Mouse (Mus musculus) limb, embryonic 15.5 days (tissue): ENCODE measurements around the gene Rapgef4. TPM values are rescaled to one million over a fixed set of nuclear protein-coding genes. Genes with fewer than 3 reads are reported as not detected.
"Not testable (repeated sequence)": the region's sequence is repeated elsewhere in the genome, so short reads cannot be mapped to it uniquely, and the experiment has no call there.

Experiments
- ATAC-seq: fragments of 200-750 bp; cut with Nextera tagmentation; 2 replicates; pipeline ENCODE4 v1.8.0; 2017; ENCODE audit warnings: low read depth, moderate TSS enrichment; ENCODE audit not compliant: insufficient number of reproducible peaks, low FRiP score, low TSS enrichment
- H3K27ac ChIP-seq: fragments of 300-500 bp; sonication (generic); 2 replicates; pipeline ENCODE4 v1.5.1; 2015; ENCODE audit warnings: moderate library complexity, mild to moderate bottlenecking, inconsistent platforms
- H3K27me3 ChIP-seq: fragments of 300-500 bp; sonication (generic); 2 replicates; pipeline ENCODE4 v1.6.1; 2015; ENCODE audit warnings: inconsistent platforms
- H3K36me3 ChIP-seq: fragments of 300-500 bp; sonication (generic); 2 replicates; pipeline ENCODE4 v1.6.1; 2015; ENCODE audit warnings: inconsistent platforms
- H3K4me1 ChIP-seq: fragments of 300-500 bp; sonication (generic); 2 replicates; pipeline ENCODE4 v1.6.1; 2015; ENCODE audit warnings: inconsistent platforms
- H3K4me2 ChIP-seq: fragments of 300-500 bp; sonication (generic); 2 replicates; pipeline ENCODE4 v1.6.1; 2015; ENCODE audit warnings: mild to moderate bottlenecking, inconsistent platforms
- H3K4me3 ChIP-seq: fragments of 300-500 bp; sonication (generic); 2 replicates; pipeline ENCODE4 v1.5.1; 2015; ENCODE audit warnings: mild to moderate bottlenecking, inconsistent platforms
- H3K9ac ChIP-seq: fragments of 300-500 bp; sonication (generic); 2 replicates; pipeline ENCODE4 v1.6.1; 2015; ENCODE audit warnings: inconsistent platforms
- H3K9me3 ChIP-seq: fragments of 300-500 bp; sonication (generic); 2 replicates; pipeline ENCODE4 v1.6.1; 2016; ENCODE audit warnings: inconsistent platforms
- WGBS: fragments of 180-500 bp; shearing (Covaris S2); methylation state at CpG from one replicate; pipeline ENCODE4 v1.1.7; 2015; 5-methylcytosine and 5-hydroxymethylcytosine counted together
- polyA plus RNA-seq: library from polyadenylated mRNA; unstranded; fragments of >200 nt; fragmentation: Nextera tagmentation; extraction: Ambion mirVana; gene quantifications from 2 replicates; pipeline ENCODE4 v1.2.1, GENCODE M21; 2015

The Rapgef4 gene
- polyA plus RNA-seq, 1 experiment from 2014 or later: 4.6 TPM

DNA sequence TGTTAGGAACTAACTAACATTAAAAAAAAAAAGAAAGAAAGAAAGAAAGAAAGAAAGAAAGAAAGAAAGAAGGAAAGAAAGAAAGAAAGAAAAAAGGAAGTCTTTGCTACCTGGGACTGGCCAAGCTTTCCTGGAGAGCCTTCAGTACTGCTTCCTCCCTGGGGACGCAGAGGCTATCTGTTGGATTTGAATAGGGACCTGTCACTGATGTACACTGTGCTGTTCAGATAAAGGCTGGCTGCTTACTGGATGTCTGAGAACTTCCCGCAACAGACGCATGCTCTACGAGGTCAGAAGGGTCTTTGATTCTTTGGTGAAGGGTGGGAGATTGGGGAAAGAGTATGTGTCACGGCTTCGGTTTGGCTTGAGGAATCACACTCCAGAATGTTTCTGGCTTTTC, 73.7 kb downstream of the Rapgef4 start:
- Histone ChIP-seq H3K27me3 (no peaks in the 10 kb centered on the region), H3K4me2 (no peak overlapping the region), H3K9me3 (no peaks in the 10 kb centered on the region), H3K9ac (no peak overlapping the region), H3K27ac (peak overlapping the region; percentile 33; the same call in 1 of the 2 replicates), H3K4me1 (peaks cover 22% of the 10 kb centered on the region), H3K4me3 (no peak overlapping the region), H3K36me3 (no peaks in the 10 kb centered on the region)
- WGBS: 88% methylated on average over 6 of the region's 6 CpGs
- no peak for ATAC-seq

DNA sequence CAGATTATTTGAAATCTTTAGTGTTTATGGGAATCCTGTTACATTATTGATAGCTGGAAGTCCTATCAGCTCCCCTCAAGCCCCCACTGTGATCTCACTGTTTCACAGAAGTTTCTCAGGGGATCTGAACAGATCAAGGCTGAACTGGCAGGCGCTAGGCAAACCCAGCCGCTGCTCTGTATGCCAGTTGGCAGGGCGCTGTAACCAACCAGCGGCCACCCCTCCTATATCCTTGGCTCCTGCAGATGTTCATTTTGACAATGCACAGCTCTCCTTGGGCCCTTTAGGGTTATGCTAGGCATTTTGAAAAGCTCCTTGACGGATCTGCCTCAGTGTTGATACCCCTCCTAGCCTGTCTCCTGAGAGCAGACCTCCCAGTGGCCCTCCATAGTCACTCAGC, 74.4 kb downstream of the Rapgef4 start:
- Histone ChIP-seq H3K36me3 (no peaks in the 10 kb centered on the region), H3K27ac (no peak overlapping the region), H3K4me2 (no peak overlapping the region), H3K27me3 (no peaks in the 10 kb centered on the region), H3K9ac (no peak overlapping the region), H3K4me3 (no peak overlapping the region), H3K4me1 (peaks cover 22% of the 10 kb centered on the region), H3K9me3 (no peaks in the 10 kb centered on the region)
- ATAC-seq: no peak
- WGBS: 74% methylated on average over 5 of the region's 5 CpGs

DNA sequence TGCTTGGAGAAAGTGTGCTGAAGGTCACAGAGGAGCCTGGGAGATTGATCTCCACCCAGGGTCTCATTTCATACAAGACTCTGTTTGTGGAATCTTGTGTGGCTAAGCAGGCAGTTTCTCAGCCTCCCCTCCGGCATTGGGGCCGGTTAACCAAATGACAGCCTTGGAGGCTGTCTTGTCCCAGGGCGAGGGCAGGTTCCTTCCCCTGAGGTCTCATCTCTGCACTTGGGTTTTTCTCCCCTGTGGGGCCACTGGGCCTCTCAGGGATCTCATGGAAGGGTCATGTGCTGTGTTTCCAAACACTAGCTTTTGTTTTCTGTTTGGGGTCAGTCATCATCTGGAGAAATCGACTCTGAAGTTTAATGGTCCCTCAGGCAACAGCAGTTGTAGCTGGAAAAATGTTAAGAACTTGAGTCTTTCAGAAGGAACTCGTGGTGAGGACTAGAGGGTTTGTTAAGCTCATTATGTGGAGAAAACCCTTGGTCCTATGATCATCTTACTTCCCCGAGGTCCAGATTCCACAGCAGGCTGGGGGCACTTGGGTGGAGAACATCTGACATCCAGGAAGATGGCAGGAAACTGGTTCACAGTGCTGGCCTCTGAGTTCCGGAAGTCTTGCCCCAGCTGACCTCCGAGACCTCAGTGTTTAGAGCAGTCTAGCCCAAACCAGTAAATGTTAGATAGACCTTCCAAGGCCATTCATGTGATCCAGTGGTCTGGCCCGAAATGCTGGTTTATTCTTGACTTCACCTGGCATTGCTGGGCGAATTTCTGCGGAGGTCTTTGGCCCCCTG, 75.2 kb downstream of the Rapgef4 start:
- Histone ChIP-seq H3K9ac (no peak overlapping the region), H3K4me1 (peaks cover 22% of the 10 kb centered on the region), H3K9me3 (no peaks in the 10 kb centered on the region), H3K4me3 (no peak overlapping the region), H3K4me2 (no peak overlapping the region), H3K27me3 (no peaks in the 10 kb centered on the region), H3K36me3 (no peaks in the 10 kb centered on the region), H3K27ac (peak overlapping the region; percentile 39; the same call in 1 of the 2 replicates)
- WGBS: 53% methylated on average over 11 of the region's 11 CpGs
- no peak for ATAC-seq

DNA sequence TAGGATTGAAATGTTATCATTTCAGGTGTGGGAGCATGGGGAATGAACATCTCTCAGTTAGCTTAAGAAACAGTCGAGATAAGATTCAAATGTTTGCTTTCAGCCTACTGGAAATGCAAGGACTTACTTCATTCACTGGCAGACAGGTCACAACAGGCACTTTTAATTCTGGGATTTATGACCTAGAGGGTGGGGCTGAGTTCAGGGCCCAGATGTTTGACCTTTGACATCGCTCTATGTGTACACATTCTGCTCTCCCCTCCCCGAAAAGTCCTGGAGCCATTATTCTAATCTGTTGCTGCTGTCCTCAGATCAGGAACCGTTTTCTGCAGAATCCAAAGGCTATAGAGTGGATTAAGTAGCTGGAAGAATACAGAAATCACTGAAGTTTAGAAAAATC, 81.9 kb downstream of the Rapgef4 start:
- Histone ChIP-seq H3K36me3 (no peaks in the 10 kb centered on the region), H3K4me2 (no peak overlapping the region), H3K9me3 (no peaks in the 10 kb centered on the region), H3K27ac (no peak overlapping the region), H3K27me3 (no peaks in the 10 kb centered on the region), H3K9ac (no peak overlapping the region), H3K4me3 (no peak overlapping the region), H3K4me1 (no peaks in the 10 kb centered on the region)
- ATAC-seq: no peak
- WGBS: 26% methylated on average over 4 of the region's 4 CpGs

DNA sequence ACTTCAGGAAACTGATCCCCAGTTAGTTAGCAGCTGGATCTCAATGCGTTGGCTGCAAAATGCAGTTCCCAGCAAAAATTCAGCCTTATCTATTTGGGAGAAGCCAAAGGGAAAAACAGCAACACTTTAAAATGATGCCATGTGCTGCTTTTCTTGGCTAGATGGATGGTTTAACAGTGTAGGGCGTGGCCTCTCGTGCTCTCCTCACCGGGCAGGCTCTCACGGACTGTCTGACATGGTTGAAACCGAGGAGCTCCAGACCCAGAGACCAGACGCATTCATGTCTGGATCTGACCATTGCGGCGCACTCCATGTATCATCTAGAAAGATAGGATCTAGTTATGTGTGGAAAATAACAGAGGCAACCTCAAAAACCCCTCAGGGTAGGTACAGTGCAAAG, 87.5 kb downstream of the Rapgef4 start:
- H3K27me3 ChIP-seq: no peaks in the 10 kb centered on the region
- no peak overlapping the region for H3K9ac ChIP-seq
- no peak for ATAC-seq
- no peak overlapping the region for H3K4me3 ChIP-seq
- 72% methylated on average over 9 of the region's 9 CpGs for WGBS
- 0 out of 2 replicates have a peak, but pooled peaks cover 3% of the 10 kb centered on the region for H3K4me1 ChIP-seq
- no peaks in the 10 kb centered on the region for H3K36me3 ChIP-seq
- H3K27ac ChIP-seq: no peak overlapping the region
- H3K9me3 ChIP-seq: no peaks in the 10 kb centered on the region
- H3K4me2 ChIP-seq: no peak overlapping the region

DNA sequence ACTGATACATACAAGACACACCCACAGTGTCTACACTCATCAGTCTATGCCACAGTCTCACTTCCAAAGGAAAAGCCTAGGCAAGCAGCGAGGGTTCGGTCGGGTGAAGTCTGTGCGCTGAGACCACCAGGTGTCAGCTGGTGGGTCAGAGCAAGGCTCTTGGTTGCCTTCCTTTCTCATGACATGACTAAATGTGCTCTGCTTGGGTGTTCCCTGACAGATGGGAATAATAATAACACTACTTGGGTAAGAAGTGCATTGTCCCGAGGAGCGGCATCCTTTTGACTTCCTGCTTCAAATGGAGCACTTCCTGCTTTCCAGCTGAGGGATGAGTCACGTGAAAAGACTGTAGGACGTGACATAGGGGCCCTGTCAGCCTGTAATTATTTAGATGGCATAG, 89.0 kb downstream of the Rapgef4 start:
- Histone ChIP-seq H3K4me3 (no peak overlapping the region), H3K9me3 (no peaks in the 10 kb centered on the region), H3K9ac (no peak overlapping the region), H3K4me1 (0 out of 2 replicates have a peak, but pooled peaks cover 3% of the 10 kb centered on the region), H3K27me3 (no peaks in the 10 kb centered on the region), H3K27ac (no peak overlapping the region), H3K36me3 (no peaks in the 10 kb centered on the region), H3K4me2 (no peak overlapping the region)
- WGBS: 62% methylated on average over 8 of the region's 8 CpGs
- no peak for ATAC-seq

DNA sequence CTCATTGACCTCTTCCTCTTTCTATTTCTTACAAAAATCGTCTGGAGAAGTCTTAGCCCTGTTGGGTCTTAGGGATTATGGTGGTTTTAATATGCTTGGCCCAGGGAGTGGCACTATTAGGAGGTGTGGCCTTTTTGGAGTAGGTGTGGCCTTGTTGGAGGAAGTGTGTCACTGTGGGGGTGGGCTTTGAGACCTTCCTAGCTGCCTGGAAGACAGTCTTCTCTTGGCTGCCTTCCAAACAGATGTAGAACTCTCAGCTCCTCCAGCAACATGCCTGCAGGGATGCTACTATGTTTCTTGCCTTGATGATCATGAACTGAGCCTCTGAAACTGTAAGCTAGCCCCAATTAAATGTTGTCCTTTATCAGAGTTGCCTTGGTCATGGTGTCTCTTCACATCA, 92.1 kb downstream of the Rapgef4 start:
- not testable (repeated sequence) for H3K9ac ChIP-seq, H3K4me3 ChIP-seq, ATAC-seq, H3K4me1 ChIP-seq, H3K27me3 ChIP-seq, H3K4me2 ChIP-seq, H3K27ac ChIP-seq, H3K9me3 ChIP-seq, H3K36me3 ChIP-seq
- WGBS: 37% methylated on average over 1 of the region's 1 CpGs

DNA sequence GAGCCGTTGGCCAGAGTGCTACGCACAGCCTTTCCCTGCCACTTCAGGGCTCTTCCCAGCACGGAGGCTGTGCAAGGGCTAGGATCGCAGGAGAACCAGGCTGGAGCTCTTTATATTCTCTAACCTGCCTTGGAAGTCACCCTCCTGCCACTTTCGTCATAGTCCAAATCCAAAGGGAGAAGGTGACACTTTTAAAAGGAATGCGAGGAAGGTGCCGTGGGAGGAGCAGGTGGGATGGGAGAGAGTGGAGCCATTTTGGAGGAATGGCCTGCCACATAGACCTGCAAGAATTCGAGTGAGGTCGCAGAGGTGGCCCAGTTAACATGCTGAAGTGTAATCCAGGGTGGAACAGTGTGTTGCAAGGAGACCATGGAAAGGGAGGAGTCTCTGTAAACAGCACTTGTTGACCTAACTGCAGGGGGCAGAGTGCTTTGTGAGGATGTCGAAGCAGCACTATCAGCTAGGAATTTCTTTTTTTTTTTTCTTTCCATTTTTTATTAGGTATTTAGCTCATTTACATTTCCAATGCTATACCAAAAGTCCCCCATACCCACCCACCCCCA, 94.0 kb downstream of the Rapgef4 start:
- Histone ChIP-seq H3K9me3 (no peaks in the 10 kb centered on the region), H3K4me3 (no peak overlapping the region), H3K4me1 (no peaks in the 10 kb centered on the region), H3K27ac (no peak overlapping the region), H3K27me3 (no peaks in the 10 kb centered on the region), H3K9ac (no peak overlapping the region), H3K36me3 (no peaks in the 10 kb centered on the region), H3K4me2 (no peak overlapping the region)
- WGBS: 79% methylated on average over 10 of the region's 10 CpGs
- ATAC-seq: no peak

DNA sequence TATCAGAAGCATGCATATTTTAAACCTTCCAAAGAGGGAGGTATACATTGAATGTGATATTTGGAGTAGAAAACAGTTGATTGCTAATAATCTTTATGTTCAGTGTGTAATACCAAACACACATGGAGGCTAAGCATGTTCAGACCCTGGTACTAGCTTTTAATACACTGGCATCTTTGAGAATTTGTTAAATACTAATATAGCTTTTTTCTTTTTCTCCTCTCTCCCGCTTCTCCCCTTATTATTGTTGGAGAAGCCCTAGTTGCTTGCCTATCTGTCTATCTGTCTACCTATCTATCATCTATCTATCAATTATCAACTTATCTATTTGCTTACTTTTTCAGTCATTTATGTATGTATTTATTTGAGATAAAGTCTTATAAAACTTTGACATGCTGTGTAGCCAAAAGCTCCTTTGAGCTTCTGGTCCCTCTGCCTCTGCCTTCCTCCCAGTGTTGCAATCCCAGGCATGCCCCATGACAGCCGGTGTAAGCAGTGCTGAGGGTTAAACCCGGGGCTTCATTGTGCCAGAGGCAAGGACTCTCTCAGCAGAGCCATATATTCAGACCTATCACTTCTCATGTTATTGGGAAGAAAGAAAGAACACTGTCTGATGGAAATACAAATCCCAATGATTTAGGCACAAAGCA, 96.6 kb downstream of the Rapgef4 start:
- Histone ChIP-seq H3K9me3 (no peaks in the 10 kb centered on the region), H3K36me3 (no peaks in the 10 kb centered on the region), H3K4me3 (no peak overlapping the region), H3K27ac (no peak overlapping the region), H3K9ac (no peak overlapping the region), H3K4me1 (no peaks in the 10 kb centered on the region), H3K27me3 (no peaks in the 10 kb centered on the region), H3K4me2 (no peak overlapping the region)
- 73% methylated on average over 3 of the region's 3 CpGs for WGBS
- ATAC-seq: no peak

DNA sequence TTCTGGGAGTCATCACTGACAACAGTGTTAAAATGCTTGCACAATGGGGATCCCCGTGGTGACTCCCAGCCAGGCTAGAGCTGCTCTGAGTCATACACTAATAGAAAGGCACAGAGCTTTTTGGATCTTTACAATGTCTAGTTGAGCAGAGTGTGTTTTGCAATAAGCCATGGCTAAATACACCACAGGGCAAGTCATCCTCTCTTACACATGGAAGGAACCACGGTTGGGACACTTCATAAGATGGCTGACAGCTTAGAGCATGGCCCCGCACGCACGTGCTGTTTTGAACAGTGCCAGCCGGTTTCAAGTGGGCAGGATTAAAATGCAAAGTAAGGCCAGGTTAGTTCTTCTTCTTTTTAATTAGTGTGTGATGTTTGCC, 97.1 kb downstream of the Rapgef4 start:
- Histone ChIP-seq H3K9me3 (no peaks in the 10 kb centered on the region), H3K4me3 (no peak overlapping the region), H3K36me3 (no peaks in the 10 kb centered on the region), H3K9ac (no peak overlapping the region), H3K4me2 (no peak overlapping the region), H3K27ac (no peak overlapping the region), H3K27me3 (no peaks in the 10 kb centered on the region), H3K4me1 (no peaks in the 10 kb centered on the region)
- WGBS: 74% methylated on average over 6 of the region's 6 CpGs
- ATAC-seq: no peak

DNA sequence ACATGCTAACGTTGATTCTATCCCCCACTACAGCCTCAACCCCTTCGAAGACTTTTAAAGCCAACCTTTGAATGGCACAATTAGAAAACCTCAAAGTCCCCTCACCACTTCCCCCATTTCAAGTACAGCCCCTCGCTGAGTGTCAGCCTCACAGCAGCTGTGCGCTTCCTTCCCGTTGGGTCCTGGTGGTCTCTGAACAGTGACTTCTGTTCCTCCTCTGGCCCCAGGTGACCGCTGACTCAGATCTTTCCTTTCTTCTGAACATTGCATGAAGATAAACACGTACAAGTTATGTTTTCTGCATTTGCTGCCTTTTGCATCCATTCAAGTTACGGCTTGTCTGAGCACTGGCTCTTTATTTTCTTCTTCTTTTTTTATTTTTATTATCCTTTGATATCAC, 98.1 kb downstream of the Rapgef4 start:
- Histone ChIP-seq H3K4me1 (no peaks in the 10 kb centered on the region), H3K9me3 (no peaks in the 10 kb centered on the region), H3K4me2 (no peak overlapping the region), H3K27me3 (no peaks in the 10 kb centered on the region), H3K4me3 (no peak overlapping the region), H3K36me3 (no peaks in the 10 kb centered on the region), H3K27ac (no peak overlapping the region), H3K9ac (no peak overlapping the region)
- WGBS: 73% methylated on average over 8 of the region's 8 CpGs
- no peak for ATAC-seq

DNA sequence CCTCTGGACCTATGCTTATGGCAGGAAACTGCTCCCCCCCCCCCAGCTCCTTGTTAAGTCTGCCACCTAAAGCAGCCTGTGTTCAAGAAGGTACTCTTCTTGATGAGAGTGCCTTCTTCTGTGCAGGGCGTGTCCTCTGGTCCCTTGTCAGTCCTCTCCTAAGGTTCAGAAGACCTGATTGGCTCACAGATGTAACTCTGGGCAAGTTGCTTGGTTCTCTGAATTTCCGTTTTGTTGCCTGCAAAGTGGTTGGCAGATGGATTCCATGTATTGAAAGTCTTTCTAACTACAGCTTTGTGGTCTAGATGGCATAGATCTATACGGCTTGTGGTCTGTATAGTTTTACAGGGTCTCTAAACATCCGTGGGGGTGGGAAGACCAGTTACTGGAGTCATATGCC, 101.8 kb downstream of the Rapgef4 start:
- ATAC-seq: no peak
- Histone ChIP-seq H3K27me3 (no peaks in the 10 kb centered on the region), H3K4me2 (no peak overlapping the region), H3K4me3 (no peak overlapping the region), H3K36me3 (no peaks in the 10 kb centered on the region), H3K9me3 (no peaks in the 10 kb centered on the region), H3K4me1 (no peaks in the 10 kb centered on the region), H3K9ac (no peak overlapping the region), H3K27ac (no peak overlapping the region)
- 83% methylated on average over 4 of the region's 4 CpGs for WGBS
